Mouse (Mus musculus) small intestine, adult 2 months (tissue): Measurements from ENCODE around the gene Bcl7c. TPM values are rescaled to one million over a fixed set of nuclear protein-coding genes. Genes with fewer than 3 reads are reported as not detected.

ENCODE experiments used
- H3K27ac ChIP-seq: fragments of 200-500 bp; 2 replicates; pipeline ENCODE4 v1.5.1; 2012; ENCODE audit warnings: low read depth, low read length, control low read depth, inconsistent platforms; ENCODE audit not compliant: insufficient read depth
- H3K27me3 ChIP-seq: fragments of 200-500 bp; 2 replicates; pipeline ENCODE4 v1.6.1; 2012; ENCODE audit warnings: mild to moderate bottlenecking, moderate library complexity, low read length, inconsistent platforms; ENCODE audit not compliant: control insufficient read depth, insufficient read depth
- H3K36me3 ChIP-seq: fragments of 200-500 bp; 2 replicates; pipeline ENCODE4 v1.6.1; 2012; ENCODE audit warnings: mild to moderate bottlenecking, low read length, control low read depth, inconsistent platforms; ENCODE audit not compliant: control insufficient read depth, insufficient read depth
- H3K4me1 ChIP-seq: fragments of 200-500 bp; 2 replicates; pipeline ENCODE4 v1.6.1; 2012; ENCODE audit warnings: low read length, inconsistent platforms, mixed read lengths; ENCODE audit not compliant: control insufficient read depth, insufficient read depth, insufficient read length
- H3K4me3 ChIP-seq: fragments of 200-500 bp; 2 replicates; pipeline ENCODE4 v1.5.1; 2012; ENCODE audit warnings: low read depth, mild to moderate bottlenecking, control low read depth, inconsistent platforms, low read length, moderate library complexity
- CTCF ChIP-seq: fragments of 200-500 bp; IDR thresholded peaks from 2 replicates; pipeline ENCODE4 v1.5.1; 2012; ENCODE audit warnings: low read depth, mild to moderate bottlenecking, control low read depth, inconsistent platforms, low read length, moderate library complexity, mixed read lengths; ENCODE audit not compliant: insufficient replicate concordance, insufficient read length; ENCODE audit errors: extremely low read depth
- POLR2A ChIP-seq: fragments of 200-500 bp; IDR thresholded peaks from 2 replicates; pipeline ENCODE4 v1.6.1; 2012; ENCODE audit warnings: low read depth, mild to moderate bottlenecking, control low read depth, inconsistent platforms, low read length, moderate library complexity
- WGBS: fragments of 180-500 bp; shearing (Covaris S2); methylation state at CpG from one replicate; pipeline ENCODE4 v1.1.7; 2018; 5-methylcytosine and 5-hydroxymethylcytosine counted together
- polyA plus RNA-seq: library from polyadenylated mRNA; depleted of rRNA; stranded (reverse); fragments of >200 nt; gene quantifications from 2 replicates; pipeline ENCODE4 v1.2.3, GENCODE M21; 2012

Bcl7c gene
- polyA plus RNA-seq, 1 experiment: 24.6 TPM

- Histone ChIP-seq H3K4me1 (peaks cover 6% of the 10 kb centered on the region), H3K36me3 (no peaks in the 10 kb centered on the region), H3K27ac (no peak overlapping the region), H3K4me3 (no peak overlapping the region), H3K27me3 (no peaks in the 10 kb centered on the region)
- WGBS: 91% methylated on average over 13 of the region's 13 CpGs
- TF ChIP-seq CTCF (no peak), POLR2A (no peak)
These were observed 28.2 kb downstream of the Bcl7c start for GRCm38 (mm10) chr7:127680541-127680940.

GRCm38 (mm10) chr7:127678811-127679210 lies 29.9 kb downstream of the Bcl7c start:
- Histone ChIP-seq H3K27me3 (no peaks in the 10 kb centered on the region), H3K27ac (no peak overlapping the region), H3K4me3 (no peak overlapping the region), H3K36me3 (no peaks in the 10 kb centered on the region), H3K4me1 (peaks cover 7% of the 10 kb centered on the region; the same call in 1 of the 2 replicates)
- 87% methylated on average over 2 of the region's 2 CpGs for WGBS
- TF ChIP-seq CTCF (no peak), POLR2A (no peak)

GRCm38 (mm10) chr7:127677609-127678008 lies 31.1 kb downstream of the Bcl7c start:
- Histone ChIP-seq H3K27ac (no peak overlapping the region), H3K4me3 (no peak overlapping the region), H3K27me3 (no peaks in the 10 kb centered on the region), H3K36me3 (no peaks in the 10 kb centered on the region), H3K4me1 (peaks cover 12% of the 10 kb centered on the region)
- TF ChIP-seq CTCF: no peak
- TF ChIP-seq POLR2A: no peak
- 93% methylated on average over 4 of the region's 4 CpGs for WGBS

- H3K36me3 ChIP-seq: no peaks in the 10 kb centered on the region
- H3K4me3 ChIP-seq: no peak overlapping the region
- H3K27me3 ChIP-seq: no peaks in the 10 kb centered on the region
- no peak overlapping the region for H3K27ac ChIP-seq
- 71% methylated on average over 6 of the region's 6 CpGs for WGBS
- TF ChIP-seq POLR2A (no peak), CTCF (peak; percentile 79; the same call in 1 of the 2 replicates)
- H3K4me1 ChIP-seq: peaks cover 15% of the 10 kb centered on the region
These were observed 31.7 kb downstream of the Bcl7c start for GRCm38 (mm10) chr7:127677077-127677476.

- 86% methylated on average over 9 of the region's 9 CpGs for WGBS
- Histone ChIP-seq H3K4me1 (peaks cover 22% of the 10 kb centered on the region), H3K27ac (no peak overlapping the region), H3K27me3 (no peaks in the 10 kb centered on the region), H3K4me3 (no peak overlapping the region), H3K36me3 (no peaks in the 10 kb centered on the region)
- TF ChIP-seq CTCF (no peak), POLR2A (no peak)
These were observed 33.3 kb downstream of the Bcl7c start for GRCm38 (mm10) chr7:127675391-127675811.

- no peak overlapping the region for H3K4me3 ChIP-seq
- H3K27me3 ChIP-seq: no peaks in the 10 kb centered on the region
- peaks cover 22% of the 10 kb centered on the region for H3K4me1 ChIP-seq
- WGBS: 5% methylated on average over 5 of the region's 5 CpGs
- TF ChIP-seq CTCF: peak; percentile 84; the same call in 1 of the 2 replicates
- no peak for TF ChIP-seq POLR2A
- H3K36me3 ChIP-seq: no peaks in the 10 kb centered on the region
- H3K27ac ChIP-seq: no peak overlapping the region
These were observed 33.8 kb downstream of the Bcl7c start for GRCm38 (mm10) chr7:127674977-127675376.

GRCm38 (mm10) chr7:127672776-127673175 lies 36.0 kb downstream of the Bcl7c start:
- 23% methylated on average over 4 of the region's 4 CpGs for WGBS
- Histone ChIP-seq H3K27ac (peak overlapping the region; percentile 100), H3K4me1 (peaks cover 22% of the 10 kb centered on the region), H3K4me3 (no peak overlapping the region), H3K36me3 (no peaks in the 10 kb centered on the region), H3K27me3 (no peaks in the 10 kb centered on the region)
- TF ChIP-seq CTCF: no peak
- no peak for TF ChIP-seq POLR2A
